Mouse (Mus musculus) C2C12 (cell line): Measurements from ENCODE around the gene Prkra.

Experiments used
- CEBPB ChIP-seq: IDR thresholded peaks from one replicate; pipeline ENCODE4 v1.6.1; 2011; ENCODE audit warnings: low read depth, mild to moderate bottlenecking, control low read depth, moderate library complexity
- CTCF ChIP-seq: IDR thresholded peaks from one replicate; pipeline ENCODE4 v1.5.1; 2011; ENCODE audit not compliant: control insufficient read depth, insufficient read depth, insufficient read length
- MAX ChIP-seq: IDR thresholded peaks from one replicate; pipeline ENCODE4 v1.6.1; 2011; ENCODE audit warnings: mild to moderate bottlenecking, control low read depth
- MYOD1 ChIP-seq: IDR thresholded peaks from one replicate; pipeline ENCODE4 v1.6.1; 2011; ENCODE audit warnings: low read depth; ENCODE audit not compliant: control insufficient read depth, insufficient read length
- USF1 ChIP-seq: IDR thresholded peaks from one replicate; pipeline ENCODE4 v1.6.1; 2011; ENCODE audit warnings: low read depth, mild to moderate bottlenecking, control low read depth, moderate library complexity

- TF ChIP-seq CTCF (no peak), MAX (no peak), MYOD1 (no peak), CEBPB (no peak), USF1 (no peak)
Observed at GRCm38 (mm10) chr2:76597521-76597920, 50.3 kb downstream of the Prkra start.
